Mouse (Mus musculus): Measurements from ENCODE around the gene Supt6. TPM values are rescaled to one million over a fixed set of nuclear protein-coding genes. Genes with fewer than 3 reads are reported as not detected.

Supt6 gene
- polyA plus RNA-seq, 1 experiment from 2014 or later = 11.4 TPM

- H3K27ac ChIP-seq (ENCODE audit: low read length) = no peak overlapping the region
- TF ChIP-seq EP300 (IDR thresholded peaks at IDR 0.05) (no peak), CTCF (IDR thresholded peaks at IDR 0.05) (no peak)
- no peak overlapping the region for H3K9ac ChIP-seq (replicated peaks; ENCODE audit: low read depth)
- peaks cover 9% of the 10 kb centered on the region for H3K4me1 ChIP-seq (ENCODE audit: insufficient read depth, low read depth, low read length)
- no peak overlapping the region for H3K4me2 ChIP-seq (replicated peaks; ENCODE audit: low read depth, low read length)
- 72% methylated on average over 9 of the region's 9 CpGs for WGBS
- H3K4me3 ChIP-seq (ENCODE audit: low read depth, low read length) = no peak overlapping the region
- DNase-seq (ENCODE audit: low spot score) = no peak
- no peaks in the 10 kb centered on the region for H3K36me3 ChIP-seq (ENCODE audit: insufficient read depth, low read length)
- no peaks in the 10 kb centered on the region for H3K27me3 ChIP-seq (replicated peaks; ENCODE audit: insufficient read depth, low read length)
- no peaks in the 10 kb centered on the region for H3K9me3 ChIP-seq (ENCODE audit: low read length)
- no peak for ATAC-seq
These were observed 5.5 kb downstream of the Supt6 start for GRCm38 (mm10) chr11:78240193-78240857.

GRCm38 (mm10) chr11:78231518-78231917, 14.3 kb downstream of the Supt6 start:
- TF ChIP-seq EP300 (IDR thresholded peaks at IDR 0.05) (no peak), CTCF (IDR thresholded peaks at IDR 0.05) (no peak)
- Histone ChIP-seq H3K27me3 (replicated peaks; ENCODE audit: insufficient read depth, low read length) (no peaks in the 10 kb centered on the region), H3K9me3 (ENCODE audit: low read length) (no peaks in the 10 kb centered on the region), H3K4me1 (ENCODE audit: insufficient read depth, low read depth, low read length) (no peaks in the 10 kb centered on the region), H3K9ac (replicated peaks; ENCODE audit: low read depth) (no peak overlapping the region), H3K36me3 (ENCODE audit: insufficient read depth, low read length) (peaks cover 58% of the 10 kb centered on the region; the same call in 1 of the 2 replicates), H3K4me2 (replicated peaks; ENCODE audit: low read depth, low read length) (no peak overlapping the region), H3K27ac (ENCODE audit: low read length) (no peak overlapping the region), H3K4me3 (ENCODE audit: low read depth, low read length) (no peak overlapping the region)
- DNase-seq (ENCODE audit: low spot score) (no peak), ATAC-seq (no peak)
- 90% methylated on average over 6 of the region's 6 CpGs for WGBS

DNA sequence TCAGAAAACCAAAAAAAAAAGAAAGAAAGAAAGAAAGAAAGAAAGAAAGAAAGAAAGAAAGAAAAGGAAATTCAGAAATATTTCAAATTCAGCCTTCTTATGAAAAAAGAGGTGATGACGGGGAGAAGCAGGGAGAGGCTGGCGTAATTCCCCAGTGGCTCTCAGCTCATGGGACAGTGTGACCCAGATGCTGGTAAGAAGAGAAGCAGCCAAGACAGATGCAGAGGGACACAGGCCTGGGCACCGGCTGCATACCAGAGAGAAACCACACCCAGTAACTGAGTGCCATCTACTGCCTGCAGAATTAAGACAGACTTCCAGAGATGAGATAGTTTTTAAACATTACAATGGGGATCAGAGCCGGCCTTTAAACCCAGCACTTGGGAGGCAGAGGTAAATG, 22.2 kb downstream of the Supt6 start:
- H3K27me3 ChIP-seq (replicated peaks; ENCODE audit: insufficient read depth, low read length) = no peaks in the 10 kb centered on the region
- TF ChIP-seq EP300 (IDR thresholded peaks at IDR 0.05) (no peak), CTCF (IDR thresholded peaks at IDR 0.05) (no peak)
- no peak for ATAC-seq
- H3K4me1 ChIP-seq (ENCODE audit: insufficient read depth, low read depth, low read length) = no peaks in the 10 kb centered on the region
- H3K9me3 ChIP-seq (ENCODE audit: low read length) = no peaks in the 10 kb centered on the region
- H3K9ac ChIP-seq (replicated peaks; ENCODE audit: low read depth) = no peak overlapping the region
- H3K4me2 ChIP-seq (replicated peaks; ENCODE audit: low read depth, low read length) = no peak overlapping the region
- 77% methylated on average over 4 of the region's 4 CpGs for WGBS
- H3K36me3 ChIP-seq (ENCODE audit: insufficient read depth, low read length) = peaks cover 82% of the 10 kb centered on the region
- H3K4me3 ChIP-seq (ENCODE audit: low read depth, low read length) = no peak overlapping the region
- no peak for DNase-seq (ENCODE audit: low spot score)
- no peak overlapping the region for H3K27ac ChIP-seq (ENCODE audit: low read length)

DNA sequence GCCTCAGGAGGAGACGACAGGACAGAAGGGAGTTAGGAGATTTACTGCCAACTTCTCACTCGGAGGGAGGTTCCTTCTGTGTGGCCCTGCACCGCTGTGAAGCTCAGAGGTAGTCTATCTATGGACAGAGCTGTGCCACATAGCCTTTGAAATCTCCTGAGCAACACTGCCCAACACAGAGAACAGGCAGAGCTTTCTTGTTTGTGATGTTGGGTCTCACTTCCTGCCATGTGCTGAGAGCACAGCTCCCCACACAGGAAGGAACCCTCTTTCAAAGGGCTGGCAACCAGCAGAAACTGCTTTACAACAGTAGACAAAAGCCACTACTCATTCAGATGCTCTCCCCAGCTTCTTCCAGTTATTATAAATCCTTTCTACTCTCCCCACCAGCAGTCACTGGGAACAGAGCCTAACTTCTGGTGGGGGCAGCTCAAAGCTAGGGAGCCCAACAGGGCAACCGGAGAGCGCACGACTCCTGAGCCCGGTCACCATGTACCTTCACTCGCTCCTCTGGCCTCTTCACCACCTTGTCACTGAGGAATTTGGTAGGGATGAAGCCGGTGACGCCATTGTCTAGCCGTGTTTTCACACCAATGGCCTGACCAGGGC, 30.0 kb downstream of the Supt6 start:
- Histone ChIP-seq H3K27me3 (replicated peaks; ENCODE audit: insufficient read depth, low read length) (no peaks in the 10 kb centered on the region), H3K4me2 (replicated peaks; ENCODE audit: low read depth, low read length) (no peak overlapping the region), H3K9me3 (ENCODE audit: low read length) (no peaks in the 10 kb centered on the region), H3K36me3 (ENCODE audit: insufficient read depth, low read length) (peaks cover 77% of the 10 kb centered on the region), H3K9ac (replicated peaks; ENCODE audit: low read depth) (no peak overlapping the region), H3K4me1 (ENCODE audit: insufficient read depth, low read depth, low read length) (no peaks in the 10 kb centered on the region), H3K27ac (ENCODE audit: low read length) (no peak overlapping the region), H3K4me3 (ENCODE audit: low read depth, low read length) (no peak overlapping the region)
- no peak for TF ChIP-seq CTCF (IDR thresholded peaks at IDR 0.05)
- TF ChIP-seq EP300 (IDR thresholded peaks at IDR 0.05) = no peak
- ATAC-seq (no peak), DNase-seq (ENCODE audit: low spot score) (no peak)
- WGBS = 89% methylated on average over 11 of the region's 11 CpGs

- H3K9ac ChIP-seq (replicated peaks; ENCODE audit: low read depth) = no peak overlapping the region
- H3K36me3 ChIP-seq (ENCODE audit: insufficient read depth, low read length) = peaks cover 73% of the 10 kb centered on the region
- TF ChIP-seq CTCF (IDR thresholded peaks at IDR 0.05) (no peak), EP300 (IDR thresholded peaks at IDR 0.05) (no peak)
- H3K27ac ChIP-seq (ENCODE audit: low read length) = no peak overlapping the region
- no peak overlapping the region for H3K4me2 ChIP-seq (replicated peaks; ENCODE audit: low read depth, low read length)
- H3K4me3 ChIP-seq (ENCODE audit: low read depth, low read length) = no peak overlapping the region
- no peak for DNase-seq (ENCODE audit: low spot score)
- 76% methylated on average over 14 of the region's 14 CpGs for WGBS
- H3K9me3 ChIP-seq (ENCODE audit: low read length) = no peaks in the 10 kb centered on the region
- H3K27me3 ChIP-seq (replicated peaks; ENCODE audit: insufficient read depth, low read length) = no peaks in the 10 kb centered on the region
- ATAC-seq = no peak
- no peaks in the 10 kb centered on the region for H3K4me1 ChIP-seq (ENCODE audit: insufficient read depth, low read depth, low read length)
These were observed 32.5 kb downstream of the Supt6 start for GRCm38 (mm10) chr11:78213086-78213817.

- Histone ChIP-seq H3K9ac (replicated peaks; ENCODE audit: low read depth) (no peak overlapping the region), H3K4me2 (replicated peaks; ENCODE audit: low read depth, low read length) (no peak overlapping the region), H3K9me3 (ENCODE audit: low read length) (no peaks in the 10 kb centered on the region), H3K4me1 (ENCODE audit: insufficient read depth, low read depth, low read length) (no peaks in the 10 kb centered on the region), H3K4me3 (ENCODE audit: low read depth, low read length) (no peak overlapping the region), H3K27me3 (replicated peaks; ENCODE audit: insufficient read depth, low read length) (no peaks in the 10 kb centered on the region), H3K36me3 (ENCODE audit: insufficient read depth, low read length) (peaks cover 82% of the 10 kb centered on the region), H3K27ac (ENCODE audit: low read length) (no peak overlapping the region)
- peak; percentile 52 for DNase-seq (ENCODE audit: low spot score)
- 53% methylated on average over 5 of the region's 5 CpGs for WGBS
- TF ChIP-seq EP300 (IDR thresholded peaks at IDR 0.05) = no peak
- TF ChIP-seq CTCF (IDR thresholded peaks at IDR 0.05) = no peak
- no peak for ATAC-seq
These were observed 34.3 kb downstream of the Supt6 start for GRCm38 (mm10) chr11:78211513-78211912.
